Mouse (Mus musculus): Measurements from ENCODE around the gene Btrc. TPM values are rescaled to one million over a fixed set of nuclear protein-coding genes. Genes with fewer than 3 reads are reported as not detected.
"Not testable (repeated sequence)": the region's sequence is repeated elsewhere in the genome, so short reads cannot be mapped to it uniquely, and the experiment has no call there.

Btrc gene
- polyA plus RNA-seq, 1 experiment from 2014 or later, result 54.3 TPM

- 88% methylated on average over 7 of the region's 7 CpGs for WGBS
- H3K4me1 ChIP-seq (ENCODE audit: insufficient read depth, low read length); ATAC-seq (ENCODE audit: low FRiP score, low TSS enrichment): not testable (repeated sequence)
Measured at GRCm38 (mm10) chr19:45352706-45353105, 10.8 kb upstream of the Btrc start.

GRCm38 (mm10) chr19:45355678-45356077 is 7.9 kb upstream of the Btrc start:
- no peaks in the 10 kb centered on the region for H3K9me3 ChIP-seq (ENCODE audit: low read length)
- H3K4me3 ChIP-seq (ENCODE audit: low read length), result no peak overlapping the region
- H3K4me1 ChIP-seq (ENCODE audit: insufficient read depth, low read length), result no peaks in the 10 kb centered on the region
- no peak overlapping the region for H3K9ac ChIP-seq (replicated peaks; ENCODE audit: low read length)
- H3K27ac ChIP-seq (ENCODE audit: low read length), result no peak overlapping the region
- no peak overlapping the region for H3K4me2 ChIP-seq (replicated peaks; ENCODE audit: low read depth, low read length)
- ATAC-seq (ENCODE audit: low FRiP score, low TSS enrichment), result no peak
- H3K27me3 ChIP-seq (ENCODE audit: insufficient read depth, low read length), result no peaks in the 10 kb centered on the region; the same call in 1 of the 2 replicates
- 69% methylated on average over 6 of the region's 6 CpGs for WGBS
- H3K36me3 ChIP-seq (ENCODE audit: insufficient read depth, low read length), result no peaks in the 10 kb centered on the region

More at GRCm38 (mm10) chr19:45352706-45353105, 10.8 kb upstream of the Btrc start:
- H3K9me3 ChIP-seq (ENCODE audit: low read length); H3K4me3 ChIP-seq (ENCODE audit: low read length); H3K36me3 ChIP-seq (ENCODE audit: insufficient read depth, low read length); H3K9ac ChIP-seq (replicated peaks; ENCODE audit: low read length); H3K27me3 ChIP-seq (ENCODE audit: insufficient read depth, low read length); H3K4me2 ChIP-seq (replicated peaks; ENCODE audit: low read depth, low read length); H3K27ac ChIP-seq (ENCODE audit: low read length): not testable (repeated sequence)

- not testable (repeated sequence) for H3K9ac ChIP-seq (replicated peaks; ENCODE audit: low read length); H3K4me3 ChIP-seq (ENCODE audit: low read length); H3K9me3 ChIP-seq (ENCODE audit: low read length); H3K27me3 ChIP-seq (ENCODE audit: insufficient read depth, low read length); ATAC-seq (ENCODE audit: low FRiP score, low TSS enrichment); H3K4me2 ChIP-seq (replicated peaks; ENCODE audit: low read depth, low read length); H3K27ac ChIP-seq (ENCODE audit: low read length); H3K36me3 ChIP-seq (ENCODE audit: insufficient read depth, low read length); H3K4me1 ChIP-seq (ENCODE audit: insufficient read depth, low read length)
- WGBS, result 82% methylated on average over 6 of the region's 6 CpGs
Measured at GRCm38 (mm10) chr19:45356868-45357267, 6.7 kb upstream of the Btrc start.

DNA sequence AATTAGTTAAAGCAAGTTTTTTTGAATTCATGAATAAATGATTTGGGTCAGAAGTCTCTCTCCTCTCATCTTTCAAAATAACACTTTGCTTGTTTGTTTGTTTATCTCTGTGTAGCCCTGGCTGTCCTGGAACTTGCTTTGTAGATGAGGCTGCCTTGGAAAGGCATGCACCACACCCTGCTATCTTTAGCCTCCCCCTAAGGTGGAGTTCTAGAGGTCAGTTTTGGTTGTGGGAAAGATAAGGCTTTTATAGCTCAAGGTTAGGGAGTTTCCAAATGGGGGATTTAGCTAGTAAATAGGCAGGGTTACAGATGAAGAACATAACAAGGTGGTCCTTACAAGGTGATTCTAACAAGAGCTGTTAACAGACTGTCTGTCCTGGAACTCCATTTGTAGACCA is 3.0 kb upstream of the Btrc start:
- Histone ChIP-seq H3K4me1 (ENCODE audit: insufficient read depth, low read length) (peaks cover 7% of the 10 kb centered on the region), H3K4me2 (replicated peaks; ENCODE audit: low read depth, low read length) (no peak overlapping the region), H3K27me3 (ENCODE audit: insufficient read depth, low read length) (no peaks in the 10 kb centered on the region), H3K27ac (ENCODE audit: low read length) (no peak overlapping the region), H3K36me3 (ENCODE audit: insufficient read depth, low read length) (no peaks in the 10 kb centered on the region), H3K4me3 (ENCODE audit: low read length) (no peak overlapping the region), H3K9me3 (ENCODE audit: low read length) (no peaks in the 10 kb centered on the region), H3K9ac (replicated peaks; ENCODE audit: low read length) (no peak overlapping the region)
- ATAC-seq (ENCODE audit: low FRiP score, low TSS enrichment), result no peak

DNA sequence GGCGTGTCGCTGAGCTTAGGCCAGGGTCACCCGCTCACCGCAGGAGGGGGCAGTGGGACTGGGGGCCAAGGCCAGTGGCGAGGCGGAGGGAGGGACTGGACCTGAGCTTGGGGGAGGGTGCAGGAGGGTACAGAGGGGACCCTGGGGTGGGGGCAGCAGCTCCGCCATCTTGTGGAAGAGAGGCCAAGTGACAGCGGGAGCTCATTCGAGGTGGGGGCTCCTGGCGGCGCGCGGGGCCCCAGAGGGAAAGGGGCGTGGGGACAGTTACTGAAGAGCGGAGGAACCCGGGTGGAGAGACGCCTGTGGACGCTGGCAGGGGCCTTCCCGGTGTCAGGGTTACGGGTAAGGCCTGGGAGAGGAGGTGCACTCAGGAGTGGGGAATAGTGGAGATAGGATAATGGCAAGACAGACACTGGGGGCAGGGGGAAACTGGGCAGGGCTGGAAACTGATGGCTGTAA is 428 bp downstream of the Btrc start:
- ATAC-seq (ENCODE audit: low FRiP score, low TSS enrichment), result peak; percentile 92
- H3K36me3 ChIP-seq (ENCODE audit: insufficient read depth, low read length), result 0 out of 2 replicates have a peak, but pooled peaks cover 3% of the 10 kb centered on the region
- peak overlapping the region; percentile 93 for H3K27ac ChIP-seq (ENCODE audit: low read length)
- H3K4me1 ChIP-seq (ENCODE audit: insufficient read depth, low read length), result peaks cover 7% of the 10 kb centered on the region
- 1% methylated on average over 20 of the region's 20 CpGs for WGBS
- no peaks in the 10 kb centered on the region for H3K27me3 ChIP-seq (ENCODE audit: insufficient read depth, low read length)
- no peaks in the 10 kb centered on the region for H3K9me3 ChIP-seq (ENCODE audit: low read length)
- peak overlapping the region; percentile 60 for H3K4me2 ChIP-seq (replicated peaks; ENCODE audit: low read depth, low read length)
- peak overlapping the region; percentile 90 for H3K9ac ChIP-seq (replicated peaks; ENCODE audit: low read length)
- peak overlapping the region; percentile 91 for H3K4me3 ChIP-seq (ENCODE audit: low read length)

GRCm38 (mm10) chr19:45366651-45367050 is 3.1 kb downstream of the Btrc start:
- Histone ChIP-seq H3K4me2 (replicated peaks; ENCODE audit: low read depth, low read length) (no peak overlapping the region), H3K36me3 (ENCODE audit: insufficient read depth, low read length) (0 out of 2 replicates have a peak, but pooled peaks cover 3% of the 10 kb centered on the region), H3K4me1 (ENCODE audit: insufficient read depth, low read length) (peaks cover 7% of the 10 kb centered on the region), H3K4me3 (ENCODE audit: low read length) (no peak overlapping the region), H3K9me3 (ENCODE audit: low read length) (no peaks in the 10 kb centered on the region), H3K9ac (replicated peaks; ENCODE audit: low read length) (no peak overlapping the region), H3K27ac (ENCODE audit: low read length) (no peak overlapping the region), H3K27me3 (ENCODE audit: insufficient read depth, low read length) (no peaks in the 10 kb centered on the region)
- WGBS, result 89% methylated on average over 7 of the region's 7 CpGs
- no peak for ATAC-seq (ENCODE audit: low FRiP score, low TSS enrichment)

DNA sequence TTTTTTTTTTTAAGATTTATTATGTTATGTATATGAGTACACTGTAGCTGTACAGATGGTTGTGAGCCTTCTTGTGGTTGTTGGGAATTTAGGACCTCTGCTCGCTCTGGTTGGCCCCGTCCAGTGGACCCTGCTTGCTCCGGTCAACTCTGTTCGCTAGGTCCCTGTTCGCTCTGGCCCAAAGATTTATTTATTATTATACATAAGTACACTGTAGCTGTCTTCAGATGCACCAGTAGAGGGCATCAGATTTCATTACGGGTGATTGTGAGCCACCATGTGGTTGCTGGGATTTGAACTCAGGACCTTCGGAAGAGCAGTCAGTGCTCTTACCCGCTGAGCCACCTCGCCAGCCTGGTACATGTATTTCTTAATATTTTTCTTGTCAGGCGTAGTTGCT is 21.3 kb downstream of the Btrc start:
- not testable (repeated sequence) for H3K4me2 ChIP-seq (replicated peaks; ENCODE audit: low read depth, low read length); H3K9me3 ChIP-seq (ENCODE audit: low read length); H3K36me3 ChIP-seq (ENCODE audit: insufficient read depth, low read length); H3K4me1 ChIP-seq (ENCODE audit: insufficient read depth, low read length); H3K27me3 ChIP-seq (ENCODE audit: insufficient read depth, low read length); H3K27ac ChIP-seq (ENCODE audit: low read length); H3K9ac ChIP-seq (replicated peaks; ENCODE audit: low read length); ATAC-seq (ENCODE audit: low FRiP score, low TSS enrichment); H3K4me3 ChIP-seq (ENCODE audit: low read length)
- WGBS, result 93% methylated on average over 10 of the region's 10 CpGs

DNA sequence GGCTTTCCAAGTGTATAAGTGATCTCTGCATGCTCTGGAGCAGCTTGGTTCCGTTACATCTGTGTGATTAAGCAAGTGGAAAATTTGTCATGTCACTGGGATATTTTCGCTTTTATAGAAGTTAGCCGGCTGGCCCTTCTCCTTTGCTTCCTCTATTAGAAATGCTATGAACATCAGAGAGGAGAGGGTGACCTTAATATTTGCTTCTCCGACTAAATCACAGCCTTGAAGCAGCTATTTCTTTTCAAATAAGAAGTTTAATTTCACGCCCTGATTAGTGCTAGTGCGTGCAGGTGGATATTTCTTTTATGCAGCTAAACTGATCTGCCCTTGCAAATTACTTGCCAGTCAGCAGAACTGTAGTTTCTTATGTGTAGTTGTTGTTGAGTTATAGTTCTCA is 25.0 kb downstream of the Btrc start:
- no peaks in the 10 kb centered on the region for H3K27me3 ChIP-seq (ENCODE audit: insufficient read depth, low read length)
- no peak for ATAC-seq (ENCODE audit: low FRiP score, low TSS enrichment)
- no peak overlapping the region for H3K27ac ChIP-seq (ENCODE audit: low read length)
- H3K4me3 ChIP-seq (ENCODE audit: low read length), result no peak overlapping the region
- WGBS, result 58% methylated on average over 6 of the region's 6 CpGs
- H3K9ac ChIP-seq (replicated peaks; ENCODE audit: low read length), result no peak overlapping the region
- H3K9me3 ChIP-seq (ENCODE audit: low read length), result 0 out of 2 replicates have a peak, but pooled peaks cover 4% of the 10 kb centered on the region
- peaks cover 4% of the 10 kb centered on the region; the same call in 1 of the 2 replicates for H3K36me3 ChIP-seq (ENCODE audit: insufficient read depth, low read length)
- H3K4me2 ChIP-seq (replicated peaks; ENCODE audit: low read depth, low read length), result no peak overlapping the region
- no peaks in the 10 kb centered on the region for H3K4me1 ChIP-seq (ENCODE audit: insufficient read depth, low read length)

- Histone ChIP-seq H3K27me3 (ENCODE audit: insufficient read depth, low read length) (no peaks in the 10 kb centered on the region), H3K9ac (replicated peaks; ENCODE audit: low read length) (no peak overlapping the region), H3K4me1 (ENCODE audit: insufficient read depth, low read length) (no peaks in the 10 kb centered on the region), H3K4me3 (ENCODE audit: low read length) (no peak overlapping the region), H3K4me2 (replicated peaks; ENCODE audit: low read depth, low read length) (no peak overlapping the region), H3K9me3 (ENCODE audit: low read length) (0 out of 2 replicates have a peak, but pooled peaks cover 4% of the 10 kb centered on the region), H3K36me3 (ENCODE audit: insufficient read depth, low read length) (no peaks in the 10 kb centered on the region), H3K27ac (ENCODE audit: low read length) (no peak overlapping the region)
- WGBS, result 78% methylated on average over 7 of the region's 7 CpGs
- no peak for ATAC-seq (ENCODE audit: low FRiP score, low TSS enrichment)
Measured at GRCm38 (mm10) chr19:45394078-45394477, 30.5 kb downstream of the Btrc start.

GRCm38 (mm10) chr19:45411000-45411399 is 47.5 kb downstream of the Btrc start:
- Histone ChIP-seq H3K9me3 (ENCODE audit: low read length) (no peaks in the 10 kb centered on the region), H3K27me3 (ENCODE audit: insufficient read depth, low read length) (no peaks in the 10 kb centered on the region), H3K4me2 (replicated peaks; ENCODE audit: low read depth, low read length) (no peak overlapping the region), H3K36me3 (ENCODE audit: insufficient read depth, low read length) (no peaks in the 10 kb centered on the region), H3K4me1 (ENCODE audit: insufficient read depth, low read length) (no peaks in the 10 kb centered on the region), H3K4me3 (ENCODE audit: low read length) (no peak overlapping the region), H3K9ac (replicated peaks; ENCODE audit: low read length) (no peak overlapping the region), H3K27ac (ENCODE audit: low read length) (no peak overlapping the region)
- no peak for ATAC-seq (ENCODE audit: low FRiP score, low TSS enrichment)
- 70% methylated on average over 2 of the region's 2 CpGs for WGBS

Data from kidney, embryonic 16.5 days (tissue).